17 mouse cellular contexts compared by ENCODE assay signal in the genomic region with DNA sequence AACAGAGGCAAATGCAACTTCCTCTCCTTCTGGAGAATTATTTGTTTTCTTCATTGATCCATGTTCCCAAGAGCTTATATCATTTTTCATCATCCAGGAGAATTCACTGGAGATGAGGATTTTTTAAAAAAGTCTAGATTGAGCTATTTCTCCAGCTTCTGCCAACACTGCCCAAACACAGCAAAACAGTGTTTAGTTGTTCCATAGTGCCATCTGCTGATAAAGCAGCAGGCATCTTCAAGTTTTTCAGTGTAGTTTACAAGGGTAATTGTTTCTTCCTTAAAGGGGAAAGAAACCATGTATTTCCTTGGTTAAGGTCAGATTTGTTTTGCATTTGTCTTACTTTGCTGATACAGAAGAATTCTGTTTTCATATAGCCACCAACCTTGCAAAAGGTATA. TPM values are rescaled to one million over a fixed set of nuclear protein-coding genes. Genes with fewer than 3 reads are reported as not detected.
A peak's percentile ranks its signal among the peaks of the same experiment; 100 is the strongest.
DNase-seq lines count a peak whose midpoint lies in the region; ATAC-seq and TF ChIP-seq lines count a peak whose summit lies in the region.
"Had no signal": no experiment of that assay in that cellular context is flagged by ENCODE, and none has a peak within 500 bp of the region (broad histone marks: within the 10 kb centered on the region; RNA-seq: fewer than 3 reads in every experiment).

No protein-coding gene starts in this region.

- H3K36me3 ChIP-seq in hindbrain, postnatal 0 days (ENCODE audit: insufficient read depth, low read length): no peaks in the 10 kb centered on the region
- no peaks in the 10 kb centered on the region for H3K36me3 ChIP-seq in hindbrain, embryonic 14.5 days (replicated peaks; ENCODE audit: control insufficient read depth, insufficient read depth)
- H3K36me3 ChIP-seq: embryonic facial prominence, embryonic 12.5 days; forebrain, embryonic 10.5 days; hindbrain, embryonic 13.5 days; midbrain, embryonic 13.5 days had no signal

- DNase-seq in cerebellum, adult 9-10 months: peak; percentile 30
- DNase-seq in cerebellum, adult 9-11 months: no peak
- peak; percentile 62 for DNase-seq in hindbrain, postnatal 0 days (ENCODE audit: low spot score)
- no peak for DNase-seq in hindbrain, embryonic 14.5 days (ENCODE audit: low spot score)
- DNase-seq in lung, postnatal 10 days: peak; percentile 1
- no peak for DNase-seq in lung, postnatal 36 days
- DNase-seq in layer of hippocampus, adult 18-20 months (ENCODE audit: low spot score in 2 of 2): no peak
- DNase-seq: adrenal gland, adult 2 months; heart, adult 18-20 months; kidney, adult 8-10 months; right cerebral cortex, postnatal 25 days; thymus, postnatal 4 days had no signal

- no peak for TF ChIP-seq POLR2A in cortical plate, adult 2 months (IDR thresholded peaks at IDR 0.05; ENCODE audit: extremely low read depth, insufficient read depth, low read length)

- no peak overlapping the region for H3K4me3 ChIP-seq in hindbrain, postnatal 0 days (ENCODE audit: low read length)
- H3K4me3 ChIP-seq in hindbrain, embryonic 14.5 days (replicated peaks; ENCODE audit: low read length): no peak overlapping the region
- no peak overlapping the region for H3K4me3 ChIP-seq in cortical plate, adult 2 months (ENCODE audit: insufficient read depth, low read length)
- H3K4me3 ChIP-seq: embryonic facial prominence, embryonic 12.5 days; forebrain, embryonic 10.5 days; hindbrain, embryonic 13.5 days; midbrain, embryonic 13.5 days had no signal

- no peaks in the 10 kb centered on the region for H3K4me1 ChIP-seq in hindbrain, postnatal 0 days (ENCODE audit: insufficient read depth, low read length)
- no peaks in the 10 kb centered on the region for H3K4me1 ChIP-seq in hindbrain, embryonic 14.5 days (replicated peaks; ENCODE audit: control insufficient read depth, insufficient read depth, low read length)
- H3K4me1 ChIP-seq in cortical plate, adult 2 months (ENCODE audit: control insufficient read depth, insufficient read depth, low read length): no peaks in the 10 kb centered on the region
- H3K4me1 ChIP-seq: embryonic facial prominence, embryonic 12.5 days; forebrain, embryonic 10.5 days; hindbrain, embryonic 13.5 days; midbrain, embryonic 13.5 days had no signal

- no peak for ATAC-seq in hindbrain, postnatal 0 days
- no peak for ATAC-seq in hindbrain, embryonic 14.5 days (ENCODE audit: low FRiP score)
- ATAC-seq: midbrain, embryonic 13.5 days had no signal

- H3K9me3 ChIP-seq in hindbrain, postnatal 0 days (ENCODE audit: low read length): no peaks in the 10 kb centered on the region
- H3K9me3 ChIP-seq in hindbrain, embryonic 14.5 days (ENCODE audit: control insufficient read depth, low read length): no peaks in the 10 kb centered on the region
- H3K9me3 ChIP-seq: embryonic facial prominence, embryonic 12.5 days; forebrain, embryonic 10.5 days; hindbrain, embryonic 13.5 days; midbrain, embryonic 13.5 days had no signal

- H3K27me3 ChIP-seq in hindbrain, postnatal 0 days (ENCODE audit: insufficient read depth, low read length): no peaks in the 10 kb centered on the region
- H3K27me3 ChIP-seq in hindbrain, embryonic 14.5 days (ENCODE audit: control insufficient read depth, insufficient read depth, low read length): no peaks in the 10 kb centered on the region
- H3K27me3 ChIP-seq: embryonic facial prominence, embryonic 12.5 days; midbrain, embryonic 13.5 days had no signal

- no peak overlapping the region for H3K27ac ChIP-seq in hindbrain, postnatal 0 days
- H3K27ac ChIP-seq in hindbrain, embryonic 14.5 days: no peak overlapping the region
- H3K27ac ChIP-seq in cortical plate, adult 2 months (ENCODE audit: insufficient read depth, low read length): no peak overlapping the region; the same call in 1 of the 2 replicates
- H3K27ac ChIP-seq: embryonic facial prominence, embryonic 12.5 days; forebrain, embryonic 10.5 days; hindbrain, embryonic 13.5 days; midbrain, embryonic 13.5 days had no signal

- no peak overlapping the region for H3K9ac ChIP-seq in hindbrain, postnatal 0 days (replicated peaks; ENCODE audit: low read length)
- no peak overlapping the region for H3K9ac ChIP-seq in hindbrain, embryonic 14.5 days
- H3K9ac ChIP-seq: embryonic facial prominence, embryonic 12.5 days; hindbrain, embryonic 13.5 days; midbrain, embryonic 13.5 days had no signal

- no peak overlapping the region for H3K4me2 ChIP-seq in hindbrain, postnatal 0 days (ENCODE audit: low read depth, low read length)
- no peak overlapping the region for H3K4me2 ChIP-seq in hindbrain, embryonic 14.5 days (replicated peaks)
- H3K4me2 ChIP-seq: embryonic facial prominence, embryonic 12.5 days; hindbrain, embryonic 13.5 days; midbrain, embryonic 13.5 days had no signal

- peak; percentile 55 for TF ChIP-seq CTCF in hindbrain, postnatal 0 days (IDR thresholded peaks at IDR 0.05; ENCODE audit: low read depth)
- peak; percentile 33; the same call in 1 of the 2 replicates for TF ChIP-seq CTCF in cortical plate, adult 2 months (IDR thresholded peaks at IDR 0.05; ENCODE audit: extremely low read depth, insufficient read depth, low read length)

RNA-seq across cellular contexts. Expression of a gene that starts 35.7 kb away (rescaled TPM):
- 17.0 and 17.9 TPM in 2 replicates for total RNA-seq in hindbrain, postnatal 0 days (2014; rRNA removed)
- polyA plus RNA-seq in hindbrain, postnatal 0 days (2015; fragmentation: Nextera tagmentation; extraction: Ambion mirVana): 3.6 and 4.1 TPM in 2 replicates
- 5.7 and 6.1 TPM in 2 replicates for polyA plus RNA-seq in hindbrain, embryonic 14.5 days (2014; fragmentation: Nextera tagmentation; extraction: Ambion mirVana)
- polyA plus RNA-seq in cortical plate, adult 2 months (2012; rRNA removed): 38.8 and 39.7 TPM in 2 replicates
- total RNA-seq in layer of hippocampus, adult 18-20 months (2021): 100 to 1,000 TPM; 104 to 108 TPM

Comparison
In these comparisons a context has a peak if more than half of its experiments do, and no peak if none do; other contexts are left out.
1. DNase-seq: peak in cerebellum, adult 9-10 months (single experiment), hindbrain, postnatal 0 days (single experiment) and lung, postnatal 10 days (single experiment); none in cerebellum, adult 9-11 months (single experiment), hindbrain, embryonic 14.5 days (single experiment), lung, postnatal 36 days (single experiment) and layer of hippocampus, adult 18-20 months (0 of 2).